19 mouse cellular contexts compared by ENCODE assay signal in the genomic region with DNA sequence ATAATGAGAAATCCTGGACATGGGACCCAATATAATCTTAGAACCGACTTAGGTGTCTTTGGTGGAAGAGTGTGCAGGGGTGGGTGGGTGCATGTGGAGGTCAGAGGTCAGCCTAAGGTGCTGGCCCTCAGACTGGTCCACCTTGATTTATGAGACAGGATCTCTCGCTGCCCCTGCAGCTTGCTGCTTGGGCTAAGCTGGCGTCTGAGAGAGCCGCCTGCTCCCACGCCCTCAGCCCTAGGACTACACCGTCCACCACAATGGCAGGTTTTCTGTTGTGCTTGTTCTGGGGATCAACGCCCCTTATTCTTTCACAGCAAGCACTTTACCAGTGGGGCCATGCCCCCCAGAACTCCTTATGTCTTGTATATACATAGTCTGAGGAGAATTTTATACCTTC.
A peak's percentile ranks its signal among the peaks of the same experiment; 100 is the strongest.
DNase-seq lines count a peak whose midpoint lies in the region; ATAC-seq and TF ChIP-seq lines count a peak whose summit lies in the region.
"Had no signal": no experiment of that assay in that cellular context is flagged by ENCODE, and none has a peak within 500 bp of the region (broad histone marks: within the 10 kb centered on the region; RNA-seq: fewer than 3 reads in every experiment).

No protein-coding gene starts in this region.

- H3K4me3 ChIP-seq in intestine, embryonic 14.5 days (ENCODE audit: low read depth, low read length) = no peak overlapping the region
- H3K4me3 ChIP-seq in intestine, embryonic 16.5 days (ENCODE audit: low read length) = no peak overlapping the region
- no peak overlapping the region for H3K4me3 ChIP-seq in midbrain, embryonic 11.5 days (ENCODE audit: low read depth, low read length)
- no peak overlapping the region for H3K4me3 ChIP-seq in midbrain, postnatal 0 days (ENCODE audit: low read depth, low read length)
- H3K4me3 ChIP-seq in midbrain, embryonic 16.5 days (ENCODE audit: low read depth, low read length) = no peak overlapping the region
- H3K4me3 ChIP-seq in stomach, postnatal 0 days (ENCODE audit: low read depth, low read length) = no peak overlapping the region
- H3K4me3 ChIP-seq: heart, adult 2 months; heart, embryonic 15.5 days; hindbrain, embryonic 13.5 days; liver, embryonic 12.5 days had no signal

- peak; percentile 66; the same call in 1 of the 2 replicates for ATAC-seq in intestine, embryonic 14.5 days (replicated peaks; ENCODE audit: low FRiP score, low TSS enrichment, low read depth)
- no peak for ATAC-seq in intestine, embryonic 16.5 days
- ATAC-seq in midbrain, embryonic 11.5 days (ENCODE audit: low FRiP score) = peak; percentile 63
- no peak for ATAC-seq in midbrain, postnatal 0 days (ENCODE audit: low FRiP score)
- 0 out of 2 replicates have a peak, but pooled peaks have one; percentile 10 for ATAC-seq in midbrain, embryonic 16.5 days
- no peak for ATAC-seq in stomach, postnatal 0 days (ENCODE audit: low FRiP score, low TSS enrichment)
- ATAC-seq: CD4-positive, CD25-positive, alpha-beta regulatory T cell, adult 4 months; liver, embryonic 12.5 days had no signal

- no peaks in the 10 kb centered on the region for H3K27me3 ChIP-seq in intestine, embryonic 14.5 days (replicated peaks; ENCODE audit: control insufficient read depth, insufficient read depth, low read length)
- H3K27me3 ChIP-seq in intestine, embryonic 16.5 days (replicated peaks; ENCODE audit: control insufficient read depth, insufficient read depth, low read length) = no peaks in the 10 kb centered on the region
- no peaks in the 10 kb centered on the region for H3K27me3 ChIP-seq in midbrain, embryonic 11.5 days (ENCODE audit: control insufficient read depth, insufficient read depth, low read length)
- H3K27me3 ChIP-seq in midbrain, postnatal 0 days (ENCODE audit: insufficient read depth, low read length) = no peaks in the 10 kb centered on the region
- no peaks in the 10 kb centered on the region for H3K27me3 ChIP-seq in midbrain, embryonic 16.5 days (ENCODE audit: control insufficient read depth, insufficient read depth, low read depth, low read length)
- H3K27me3 ChIP-seq in stomach, postnatal 0 days (ENCODE audit: control insufficient read depth, insufficient read depth, low read length) = no peaks in the 10 kb centered on the region
- H3K27me3 ChIP-seq: heart, embryonic 15.5 days; hindbrain, embryonic 13.5 days; liver, embryonic 12.5 days had no signal

- no peak overlapping the region for H3K9ac ChIP-seq in intestine, embryonic 14.5 days (ENCODE audit: low read length)
- no peak overlapping the region for H3K9ac ChIP-seq in intestine, embryonic 16.5 days (ENCODE audit: low read depth, low read length)
- H3K9ac ChIP-seq in midbrain, embryonic 11.5 days (ENCODE audit: low read length) = no peak overlapping the region
- no peak overlapping the region for H3K9ac ChIP-seq in midbrain, postnatal 0 days (replicated peaks; ENCODE audit: low read length, poor library complexity, severe bottlenecking)
- H3K9ac ChIP-seq in midbrain, embryonic 16.5 days (ENCODE audit: low read depth, low read length) = no peak overlapping the region
- H3K9ac ChIP-seq in stomach, postnatal 0 days (ENCODE audit: low read length) = no peak overlapping the region
- H3K9ac ChIP-seq: heart, embryonic 15.5 days; hindbrain, embryonic 13.5 days; liver, embryonic 12.5 days had no signal

- no peak for TF ChIP-seq CTCF in midbrain, postnatal 0 days (IDR thresholded peaks at IDR 0.05)
- no peak for TF ChIP-seq CTCF in stomach, postnatal 0 days (IDR thresholded peaks at IDR 0.05; ENCODE audit: low read depth)

- no peaks in the 10 kb centered on the region for H3K4me1 ChIP-seq in intestine, embryonic 14.5 days (replicated peaks; ENCODE audit: control insufficient read depth, insufficient read depth, low read length)
- no peaks in the 10 kb centered on the region for H3K4me1 ChIP-seq in intestine, embryonic 16.5 days (ENCODE audit: control insufficient read depth, insufficient read depth, low read length)
- H3K4me1 ChIP-seq in midbrain, embryonic 11.5 days (ENCODE audit: control insufficient read depth, insufficient read depth, low read length) = peaks cover 33% of the 10 kb centered on the region
- 0 out of 2 replicates have a peak, but pooled peaks cover 5% of the 10 kb centered on the region for H3K4me1 ChIP-seq in midbrain, postnatal 0 days (ENCODE audit: insufficient read depth, low read length)
- H3K4me1 ChIP-seq in midbrain, embryonic 16.5 days (ENCODE audit: control insufficient read depth, insufficient read depth, low read length) = peaks cover 11% of the 10 kb centered on the region; the same call in 1 of the 2 replicates
- no peaks in the 10 kb centered on the region for H3K4me1 ChIP-seq in stomach, postnatal 0 days (replicated peaks; ENCODE audit: control insufficient read depth, insufficient read depth)

- H3K27ac ChIP-seq in intestine, embryonic 14.5 days (ENCODE audit: low read depth) = no peak overlapping the region
- no peak overlapping the region for H3K27ac ChIP-seq in intestine, embryonic 16.5 days (ENCODE audit: low read length)
- peak overlapping the region; percentile 30; the same call in 1 of the 2 replicates for H3K27ac ChIP-seq in midbrain, embryonic 11.5 days (ENCODE audit: low read depth, low read length)
- H3K27ac ChIP-seq in midbrain, postnatal 0 days (ENCODE audit: low read depth, low read length) = no peak overlapping the region
- no peak overlapping the region for H3K27ac ChIP-seq in midbrain, embryonic 16.5 days (ENCODE audit: low read length)
- H3K27ac ChIP-seq in stomach, postnatal 0 days (replicated peaks) = no peak overlapping the region
- H3K27ac ChIP-seq: heart, adult 2 months; heart, embryonic 15.5 days; hindbrain, embryonic 13.5 days; liver, embryonic 12.5 days had no signal

- no peaks in the 10 kb centered on the region for H3K9me3 ChIP-seq in intestine, embryonic 14.5 days (ENCODE audit: control insufficient read depth, low read length)
- H3K9me3 ChIP-seq in intestine, embryonic 16.5 days (ENCODE audit: control insufficient read depth, low read length) = no peaks in the 10 kb centered on the region
- H3K9me3 ChIP-seq in midbrain, embryonic 11.5 days (ENCODE audit: control insufficient read depth, low read length) = 0 out of 2 replicates have a peak, but pooled peaks cover 3% of the 10 kb centered on the region
- H3K9me3 ChIP-seq in midbrain, postnatal 0 days (ENCODE audit: low read length) = no peaks in the 10 kb centered on the region
- no peaks in the 10 kb centered on the region for H3K9me3 ChIP-seq in midbrain, embryonic 16.5 days (replicated peaks; ENCODE audit: control insufficient read depth, low read length, poor library complexity, severe bottlenecking)
- H3K9me3 ChIP-seq in stomach, postnatal 0 days (ENCODE audit: control insufficient read depth, low read length) = peaks cover 3% of the 10 kb centered on the region; the same call in 1 of the 2 replicates
- H3K9me3 ChIP-seq: heart, embryonic 15.5 days; hindbrain, embryonic 13.5 days; liver, embryonic 12.5 days had no signal

- peak; percentile 55 for DNase-seq in embryo, embryonic 10 days (ENCODE audit: low spot score)
- no peak for DNase-seq in embryo, embryonic 10.5 days (ENCODE audit: low spot score)
- no peak for DNase-seq in intestine, embryonic 14.5 days (ENCODE audit: low spot score)
- DNase-seq in midbrain, embryonic 11.5 days (ENCODE audit: low spot score, missing footprints) = no peak
- no peak for DNase-seq in midbrain, postnatal 0 days (ENCODE audit: low spot score)
- no peak for DNase-seq in stomach, postnatal 0 days (ENCODE audit: low spot score)
- DNase-seq: adrenal gland, postnatal 36 days; cerebellum, adult 2 months; gastrocnemius, postnatal 14 days; heart, adult 2 months; kidney, adult 9 months; left cerebral cortex, postnatal 4 days; right cerebral cortex, adult 18-20 months had no signal

- no peak overlapping the region for H3K4me2 ChIP-seq in intestine, embryonic 14.5 days (ENCODE audit: low read length)
- no peak overlapping the region for H3K4me2 ChIP-seq in intestine, embryonic 16.5 days (ENCODE audit: low read depth, low read length)
- no peak overlapping the region; the same call in 1 of the 2 replicates for H3K4me2 ChIP-seq in midbrain, embryonic 11.5 days
- H3K4me2 ChIP-seq in midbrain, postnatal 0 days (ENCODE audit: low read depth, low read length, poor library complexity, severe bottlenecking) = no peak overlapping the region
- no peak overlapping the region for H3K4me2 ChIP-seq in midbrain, embryonic 16.5 days (ENCODE audit: low read length)
- no peak overlapping the region for H3K4me2 ChIP-seq in stomach, postnatal 0 days (replicated peaks; ENCODE audit: low read depth)
- H3K4me2 ChIP-seq: heart, embryonic 15.5 days; hindbrain, embryonic 13.5 days; liver, embryonic 12.5 days had no signal

- 28% methylated on average over 7 of the region's 7 CpGs for WGBS in intestine, embryonic 14.5 days
- 53% methylated on average over 7 of the region's 7 CpGs for WGBS in intestine, embryonic 16.5 days
- WGBS in midbrain, embryonic 11.5 days = 28% methylated on average over 7 of the region's 7 CpGs
- WGBS in midbrain, postnatal 0 days = 46% methylated on average over 7 of the region's 7 CpGs
- 34% methylated on average over 7 of the region's 7 CpGs for WGBS in midbrain, embryonic 16.5 days
- WGBS in stomach, postnatal 0 days = 56% methylated on average over 7 of the region's 7 CpGs

- H3K36me3 ChIP-seq in intestine, embryonic 14.5 days (ENCODE audit: control insufficient read depth, insufficient read depth, low read length) = no peaks in the 10 kb centered on the region
- H3K36me3 ChIP-seq in intestine, embryonic 16.5 days (ENCODE audit: control insufficient read depth, insufficient read depth, low read length) = no peaks in the 10 kb centered on the region
- H3K36me3 ChIP-seq in midbrain, embryonic 11.5 days (ENCODE audit: control insufficient read depth, insufficient read depth, low read length) = no peaks in the 10 kb centered on the region
- no peaks in the 10 kb centered on the region for H3K36me3 ChIP-seq in midbrain, postnatal 0 days (ENCODE audit: insufficient read depth, low read length)
- no peaks in the 10 kb centered on the region for H3K36me3 ChIP-seq in midbrain, embryonic 16.5 days (ENCODE audit: control insufficient read depth, insufficient read depth, low read length)
- no peaks in the 10 kb centered on the region for H3K36me3 ChIP-seq in stomach, postnatal 0 days (ENCODE audit: control insufficient read depth, insufficient read depth, low read length)
- H3K36me3 ChIP-seq: heart, embryonic 15.5 days; hindbrain, embryonic 13.5 days; liver, embryonic 12.5 days had no signal

- TF ChIP-seq EP300 in stomach, postnatal 0 days (optimal IDR thresholded peaks at IDR 0.05) = no peak

Comparison
In these comparisons a context has a peak if more than half of its experiments do, and no peak if none do; other contexts are left out.
1. ATAC-seq: peak in intestine, embryonic 14.5 days (single experiment), midbrain, embryonic 11.5 days (single experiment) and midbrain, embryonic 16.5 days (single experiment); none in intestine, embryonic 16.5 days (single experiment), midbrain, postnatal 0 days (single experiment) and stomach, postnatal 0 days (single experiment).